ENCODE assay signal across 9 mouse cellular contexts in genomic region chr4:150049564-150050226, GRCm38 (mm10). TPM values are rescaled to one million over a fixed set of nuclear protein-coding genes. Genes with fewer than 3 reads are reported as not detected.
DNase-seq lines count a peak whose midpoint lies in the region; ATAC-seq lines count a peak whose summit lies in the region.
"Had no signal": no experiment of that assay in that cellular context is flagged by ENCODE, and none has a peak within 500 bp of the region (broad histone marks: within the 10 kb centered on the region; RNA-seq: fewer than 3 reads in every experiment).

No protein-coding gene starts in this region.

- H3K4me1 ChIP-seq in heart, embryonic 12.5 days (replicated peaks), result peaks cover 20% of the 10 kb centered on the region
- peaks cover 63% of the 10 kb centered on the region for H3K4me1 ChIP-seq in megakaryocyte, embryonic 14.5 days
- peaks cover 15% of the 10 kb centered on the region; the same call in 1 of the 2 replicates for H3K4me1 ChIP-seq in embryonic facial prominence, embryonic 14.5 days (ENCODE audit: control insufficient read depth, insufficient read depth, low read length)
- peaks cover 19% of the 10 kb centered on the region for H3K4me1 ChIP-seq in neural tube, embryonic 15.5 days

- H3K36me3 ChIP-seq in heart, embryonic 12.5 days, result no peaks in the 10 kb centered on the region
- peaks cover 37% of the 10 kb centered on the region for H3K36me3 ChIP-seq in megakaryocyte, embryonic 14.5 days (replicated peaks; ENCODE audit: low read length)
- no peaks in the 10 kb centered on the region for H3K36me3 ChIP-seq in embryonic facial prominence, embryonic 14.5 days (ENCODE audit: control insufficient read depth, insufficient read depth, low read length)
- H3K36me3 ChIP-seq in neural tube, embryonic 15.5 days, result no peaks in the 10 kb centered on the region

- peak overlapping the region; percentile 94 for H3K4me2 ChIP-seq in heart, embryonic 12.5 days
- peak overlapping the region; percentile 94; the same call in 1 of the 2 replicates for H3K4me2 ChIP-seq in embryonic facial prominence, embryonic 14.5 days (ENCODE audit: low read depth, low read length)
- H3K4me2 ChIP-seq in neural tube, embryonic 15.5 days, result no peak overlapping the region

- ATAC-seq in heart, embryonic 12.5 days (ENCODE audit: insufficient number of reproducible peaks, low FRiP score), result no peak
- no peak for ATAC-seq in megakaryocyte, adult 5-6 weeks (ENCODE audit: poor library complexity, severe bottlenecking)
- ATAC-seq in embryonic facial prominence, embryonic 14.5 days (ENCODE audit: low read depth), result no peak
- no peak for ATAC-seq in neural tube, embryonic 15.5 days (ENCODE audit: low FRiP score)

- H3K9me3 ChIP-seq in heart, embryonic 12.5 days (replicated peaks), result peaks cover 3% of the 10 kb centered on the region; the same call in 1 of the 2 replicates
- H3K9me3 ChIP-seq in megakaryocyte, embryonic 14.5 days, result no peaks in the 10 kb centered on the region
- H3K9me3 ChIP-seq in embryonic facial prominence, embryonic 14.5 days (ENCODE audit: control insufficient read depth, low read length), result no peaks in the 10 kb centered on the region
- no peaks in the 10 kb centered on the region for H3K9me3 ChIP-seq in neural tube, embryonic 15.5 days (replicated peaks)

- WGBS in heart, embryonic 12.5 days, result 16% methylated on average over 13 of the region's 13 CpGs
- 25% methylated on average over 13 of the region's 13 CpGs for WGBS in embryonic facial prominence, embryonic 14.5 days
- 14% methylated on average over 13 of the region's 13 CpGs for WGBS in neural tube, embryonic 15.5 days

- peak overlapping the region; percentile 55 for H3K4me3 ChIP-seq in heart, embryonic 12.5 days
- H3K4me3 ChIP-seq in megakaryocyte, embryonic 14.5 days (replicated peaks), result peak overlapping the region; percentile 95
- H3K4me3 ChIP-seq in embryonic facial prominence, embryonic 14.5 days (ENCODE audit: low read depth, low read length), result peak overlapping the region; percentile 48; the same call in 1 of the 2 replicates
- peak overlapping the region; percentile 44; the same call in 1 of the 2 replicates for H3K4me3 ChIP-seq in neural tube, embryonic 15.5 days (replicated peaks)

- H3K27ac ChIP-seq in heart, embryonic 12.5 days (ENCODE audit: poor library complexity, severe bottlenecking), result no peak overlapping the region
- no peak overlapping the region for H3K27ac ChIP-seq in embryonic facial prominence, embryonic 14.5 days (replicated peaks; ENCODE audit: low read depth, low read length)
- no peak overlapping the region for H3K27ac ChIP-seq in neural tube, embryonic 15.5 days (replicated peaks)

- H3K9ac ChIP-seq in heart, embryonic 12.5 days, result no peak overlapping the region
- H3K9ac ChIP-seq in embryonic facial prominence, embryonic 14.5 days (ENCODE audit: low read depth, low read length), result no peak overlapping the region
- no peak overlapping the region for H3K9ac ChIP-seq in neural tube, embryonic 15.5 days (replicated peaks)

- DNase-seq in heart, postnatal 4 days, result no peak
- DNase-seq in embryonic facial prominence, embryonic 14.5 days (ENCODE audit: low spot score), result no peak
- DNase-seq in urinary bladder, postnatal 14 days (ENCODE audit: low spot score), result no peak
- DNase-seq in right cerebral cortex, postnatal 10 days (ENCODE audit: low spot score in 2 of 2), result no peak
- DNase-seq: heart, postnatal 14 days had no signal

- H3K27me3 ChIP-seq in heart, embryonic 12.5 days (replicated peaks), result peaks cover 59% of the 10 kb centered on the region
- peaks cover 78% of the 10 kb centered on the region for H3K27me3 ChIP-seq in megakaryocyte, embryonic 14.5 days (replicated peaks)
- H3K27me3 ChIP-seq in embryonic facial prominence, embryonic 14.5 days (replicated peaks; ENCODE audit: control insufficient read depth, insufficient read depth, low read length), result peaks cover 16% of the 10 kb centered on the region
- peaks cover 64% of the 10 kb centered on the region for H3K27me3 ChIP-seq in neural tube, embryonic 15.5 days (replicated peaks)

RNA-seq across cellular contexts. Expression of gene Gpr157, which starts 37.5 kb away (rescaled TPM):
- polyA plus RNA-seq in heart, embryonic 12.5 days (2016; fragmentation: Nextera tagmentation; extraction: Ambion mirVana), result 2.1 and 2.2 TPM in 2 replicates
- 10 to 100 TPM; 14.1 to 19.8 TPM for total RNA-seq in heart, postnatal 4 days (2021)
- polyA plus RNA-seq in megakaryocyte, embryonic 14.5 days (2012; ENCODE audit: insufficient read depth, low replicate concordance), result 1.1 and 1.9 TPM in 2 replicates
- 1.0 and 1.9 TPM in 2 replicates for total RNA-seq in megakaryocyte, adult 5-6 weeks (2015)
- 1.6 and 2.6 TPM in 2 replicates for total RNA-seq in megakaryocyte, adult 5-6 weeks (2017)
- 0.50 and 0.58 TPM in 2 replicates for polyA plus RNA-seq in embryonic facial prominence, embryonic 14.5 days (2014; fragmentation: Nextera tagmentation; extraction: Ambion mirVana)
- polyA plus RNA-seq in neural tube, embryonic 15.5 days (2015; fragmentation: Nextera tagmentation; extraction: Ambion mirVana), result 0.67 and 0.74 TPM in 2 replicates

RNA-seq across cellular contexts. Expression of gene H6pd, which starts 40.9 kb away (rescaled TPM):
- polyA plus RNA-seq in heart, embryonic 12.5 days (2016; fragmentation: Nextera tagmentation; extraction: Ambion mirVana), result 11.4 and 12.7 TPM in 2 replicates
- 10 to 100 TPM; 34.1 to 35.2 TPM for total RNA-seq in heart, postnatal 4 days (2021)
- polyA plus RNA-seq in megakaryocyte, embryonic 14.5 days (2012; ENCODE audit: insufficient read depth, low replicate concordance), result 4.4 and 6.8 TPM in 2 replicates
- 14.4 and 16.1 TPM in 2 replicates for total RNA-seq in megakaryocyte, adult 5-6 weeks (2015)
- total RNA-seq in megakaryocyte, adult 5-6 weeks (2017), result 26.1 and 32.7 TPM in 2 replicates
- 14.1 and 14.7 TPM in 2 replicates for polyA plus RNA-seq in embryonic facial prominence, embryonic 14.5 days (2014; fragmentation: Nextera tagmentation; extraction: Ambion mirVana)
- polyA plus RNA-seq in neural tube, embryonic 15.5 days (2015; fragmentation: Nextera tagmentation; extraction: Ambion mirVana), result 3.3 and 6.4 TPM in 2 replicates

Comparison
In these comparisons a context has a peak if more than half of its experiments do, and no peak if none do; other contexts are left out.
1. H3K4me3 ChIP-seq: peak in every context shown above with its lines; median percentile 95 in megakaryocyte, embryonic 14.5 days; 55 in heart, embryonic 12.5 days; 48 in embryonic facial prominence, embryonic 14.5 days; 44 in neural tube, embryonic 15.5 days.